Mouse (Mus musculus) regulatory T cell (primary cell): ENCODE data around the gene Nppb.

ENCODE experiments used
- in situ Hi-C: fragments of 300-600 bp; cut with MboI, MseI; formaldehyde crosslinking; loops from one replicate; pipeline ENCODE4 v1.15.1; 2025; ENCODE audit warnings: high pct_unique_total_duplicates

The Nppb gene

GRCm38 (mm10) chr4:147985205-147986132 lies at the start of gene Nppb:
TSS of gene Nppb (plus strand) at chr4:147985788.
- in situ Hi-C loops = no loop called here

- in situ Hi-C loops = no loop called here
Measured at GRCm38 (mm10) chr4:147935904-147936303, 49.7 kb upstream of the Nppb start.

DNA sequence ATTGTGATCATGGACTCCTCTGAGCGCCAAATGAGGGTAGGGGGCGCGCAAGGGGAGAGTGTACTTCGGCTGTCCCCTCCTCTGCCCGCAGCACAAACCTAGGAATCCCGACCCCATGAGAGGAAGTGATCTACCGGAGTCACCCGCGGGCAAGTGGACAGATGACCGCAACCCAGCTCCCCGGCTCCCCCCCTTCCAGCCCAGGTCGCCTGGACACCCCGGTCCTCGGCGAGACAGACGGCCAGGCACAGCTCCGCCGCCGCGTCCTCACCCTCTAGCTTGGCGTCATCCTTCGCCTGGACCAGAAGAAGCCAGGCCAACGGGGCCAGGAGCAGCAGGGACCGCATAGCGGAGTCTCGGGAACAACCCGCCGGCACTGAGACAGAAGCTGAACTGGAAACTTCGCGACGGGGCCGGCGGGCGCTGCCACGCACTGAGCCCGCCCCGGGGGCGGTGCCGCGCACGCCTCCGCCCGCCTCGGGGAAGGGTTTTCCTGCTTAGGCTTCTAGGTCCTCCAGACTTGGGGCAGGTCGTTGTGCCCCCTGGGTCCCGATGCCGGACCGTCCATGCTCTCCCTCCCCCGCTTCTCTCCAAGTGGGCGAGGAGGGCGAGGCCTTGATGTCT lies 49.1 kb upstream of the Nppb start, which contains the start of gene Plod1:
Plod1 (minus strand) TSS at position 437 of the 624 bp plus-strand sequence.
- in situ Hi-C loops = no loop called here

- in situ Hi-C loops = no loop called here
Measured at GRCm38 (mm10) chr4:147937021-147937420, 48.6 kb upstream of the Nppb start.

GRCm38 (mm10) chr4:147937486-147937885 lies 48.1 kb upstream of the Nppb start:
- in situ Hi-C loops = no loop called here

GRCm38 (mm10) chr4:147938148-147939096 lies 47.2 kb upstream of the Nppb start:
- in situ Hi-C loops = no loop called here

DNA sequence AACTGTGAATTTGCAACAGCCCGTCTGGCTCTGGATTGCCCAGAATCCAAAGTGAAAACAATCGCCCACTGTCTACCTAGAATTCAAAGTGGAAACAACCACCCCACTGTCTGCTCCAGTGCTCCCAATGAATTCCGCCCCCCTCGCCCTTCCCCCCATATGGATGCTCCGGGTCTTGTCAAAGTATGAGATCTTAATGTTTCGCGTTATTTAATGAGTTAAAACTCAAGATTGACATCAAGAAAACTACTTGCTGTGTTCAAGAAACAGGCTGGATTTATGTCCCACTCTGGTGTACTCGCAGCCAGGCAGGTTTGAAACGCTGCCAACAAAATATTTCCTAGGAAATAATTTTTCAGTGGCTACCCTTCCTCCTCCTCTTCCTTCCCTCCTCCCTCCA lies 45.5 kb upstream of the Nppb start:
- in situ Hi-C loops = loop anchor here (5.0 kb wide), 1 partner anchor 92 kb away; no protein-coding TSS in a partner anchor

DNA sequence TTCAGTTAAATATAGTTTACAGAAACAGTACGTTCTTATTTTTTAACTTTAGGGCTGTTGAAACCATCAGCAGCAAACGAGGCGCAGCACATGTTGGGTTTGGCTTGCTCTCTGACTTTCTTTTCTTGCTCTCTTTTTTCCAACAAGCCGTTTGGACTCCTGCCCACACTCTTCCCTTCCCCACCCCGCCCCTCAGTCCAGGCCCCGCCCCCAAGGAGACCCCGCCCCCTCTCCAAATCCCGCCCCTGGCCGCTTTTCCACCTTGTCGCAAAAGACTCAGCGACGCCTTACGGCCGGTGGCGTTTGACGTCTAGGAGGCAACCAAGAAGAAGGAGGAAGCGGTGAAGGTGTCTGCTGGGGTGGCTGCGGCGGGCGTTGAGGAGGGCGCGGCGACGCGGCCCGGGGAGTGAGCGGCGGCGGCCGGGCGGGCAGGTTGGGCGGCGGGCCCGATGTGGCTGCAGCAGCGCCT lies 45.0 kb upstream of the Nppb start, which contains the start of gene 2510039O18Rik:
2510039O18Rik (plus strand) TSS at position 320 of the 469 bp plus-strand sequence.
- in situ Hi-C loops = loop anchor here (5.0 kb wide), 1 partner anchor 92 kb away; no protein-coding TSS in a partner anchor

- in situ Hi-C loops = loop anchor here (5.0 kb wide), 1 partner anchor 91 kb away; no protein-coding TSS in a partner anchor
Measured at GRCm38 (mm10) chr4:147941045-147942020, 44.3 kb upstream of the Nppb start.

- in situ Hi-C loops = loop anchor here (5.0 kb wide), 1 partner anchor 89 kb away; no protein-coding TSS in a partner anchor
Measured at GRCm38 (mm10) chr4:147943005-147943404, 42.6 kb upstream of the Nppb start.

- in situ Hi-C loops = no loop called here
Measured at GRCm38 (mm10) chr4:147947511-147947910, 38.1 kb upstream of the Nppb start.

DNA sequence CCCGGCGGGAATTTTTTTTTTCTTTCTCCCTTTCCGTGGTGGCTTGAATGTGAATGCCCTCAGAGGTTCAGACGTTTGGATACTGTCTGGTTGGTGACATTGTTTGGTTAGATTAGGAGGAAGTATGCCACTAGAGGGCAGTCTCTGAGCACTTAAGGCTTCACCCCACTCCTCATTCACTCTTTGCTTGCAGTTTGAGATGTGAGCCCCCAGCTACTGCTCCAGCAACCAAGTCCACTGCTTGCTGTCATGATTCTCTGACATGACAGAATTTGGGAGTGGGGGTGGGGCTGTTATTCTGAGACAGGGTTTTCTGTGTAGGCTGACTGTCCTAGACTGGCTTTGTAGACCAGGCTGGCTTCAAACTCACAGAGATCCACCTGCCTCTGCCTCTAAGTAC lies 32.0 kb upstream of the Nppb start:
- in situ Hi-C loops = loop anchor here (10.0 kb wide), 1 partner anchor 491 kb away; the partner anchor contains the start of genes Mtor and Ubiad1

- in situ Hi-C loops = loop anchor here (5.0 to 10.0 kb wide), 2 partner anchors 55 to 488 kb away; partner anchors contain the start of genes Mtor and Ubiad1
Measured at GRCm38 (mm10) chr4:147957141-147957540, 28.4 kb upstream of the Nppb start.

DNA sequence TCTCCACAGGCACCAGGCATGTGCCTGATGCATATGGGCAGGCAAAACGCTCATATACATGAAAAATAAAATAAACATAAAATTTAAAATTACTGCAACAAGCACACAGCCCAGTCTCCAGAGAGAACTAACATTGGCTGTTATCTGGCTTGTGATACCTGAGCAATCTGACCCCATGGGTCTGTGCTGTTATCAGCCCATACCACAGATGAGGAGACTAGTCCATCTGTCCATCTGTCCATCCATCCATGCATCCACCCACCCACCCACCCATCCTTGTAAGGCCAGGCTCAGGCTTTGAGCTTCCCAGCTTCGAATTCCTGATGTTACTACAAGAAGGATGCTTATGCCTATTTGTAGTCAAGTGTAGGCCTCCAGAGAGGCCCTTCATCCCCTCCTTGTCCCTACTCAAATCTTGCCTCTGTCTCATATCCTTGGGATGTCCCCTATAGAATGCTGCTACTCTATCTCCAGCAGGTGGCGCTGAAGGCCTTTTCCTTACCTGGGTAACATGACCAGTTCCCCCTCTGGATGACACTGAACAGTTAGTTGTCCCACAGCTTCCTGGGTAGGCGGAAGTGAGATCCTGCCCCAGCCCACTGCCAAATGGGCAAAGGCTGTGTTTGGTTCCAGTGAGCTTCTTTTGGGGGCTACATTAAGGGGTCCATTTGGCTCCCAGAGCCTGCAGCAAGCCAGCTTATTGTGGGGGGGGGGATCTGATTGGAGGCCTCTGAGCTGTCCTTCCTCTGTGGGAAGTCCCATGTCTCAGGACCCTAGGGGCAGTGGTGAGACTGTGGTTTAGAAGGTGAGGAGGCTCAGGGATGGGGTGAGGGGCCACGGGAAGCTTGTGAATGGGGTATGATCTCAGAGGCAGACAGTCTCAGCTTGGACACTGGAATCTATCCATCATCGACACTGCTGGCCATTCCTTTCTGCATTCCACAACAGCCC lies 25.4 kb upstream of the Nppb start:
- in situ Hi-C loops = loop anchor here (5.0 to 10.0 kb wide), 2 partner anchors 52 to 485 kb away; partner anchors contain the start of genes Mtor and Ubiad1

- in situ Hi-C loops = no loop called here
Measured at GRCm38 (mm10) chr4:147962781-147963180, 22.8 kb upstream of the Nppb start.

GRCm38 (mm10) chr4:147963623-147964022 lies 22.0 kb upstream of the Nppb start:
- in situ Hi-C loops = no loop called here

DNA sequence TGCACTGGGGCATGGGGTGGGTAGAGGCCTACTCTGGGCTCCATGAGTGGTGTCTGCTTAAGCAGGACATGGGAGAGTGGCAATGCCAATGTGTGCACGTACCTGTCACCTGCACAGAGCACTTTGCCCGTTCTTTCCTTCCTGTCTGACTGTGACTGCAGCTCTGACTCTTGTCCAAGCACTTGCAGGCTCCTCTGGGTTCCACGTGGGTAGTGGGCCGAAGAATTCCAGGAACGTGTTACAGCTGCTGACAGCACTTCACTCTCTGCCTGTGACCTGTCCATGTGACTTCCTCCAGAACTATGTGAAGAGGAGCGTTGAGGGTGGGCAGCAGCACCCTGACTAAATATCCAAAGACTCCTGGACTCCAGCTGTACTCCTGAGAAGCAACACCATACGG lies 19.9 kb upstream of the Nppb start:
- in situ Hi-C loops = no loop called here

- in situ Hi-C loops = no loop called here
Measured at GRCm38 (mm10) chr4:147968816-147969215, 16.8 kb upstream of the Nppb start.
